Mouse (Mus musculus): ENCODE measurements around the gene Hacl1.

GRCm38 (mm10) chr14:31640346-31640889 is 668 bp downstream of the Hacl1 start, which contains the start of gene Gm49387:
- no peak for TF ChIP-seq POLR2A (IDR thresholded peaks at IDR 0.05; ENCODE audit: insufficient read depth, low read length)
- no peak for TF ChIP-seq CTCF (IDR thresholded peaks at IDR 0.05; ENCODE audit: low read depth, low read length)

All from ES-Bruce4 (cell line).